Mouse (Mus musculus): ENCODE results near the gene Tnfaip3.

DNA sequence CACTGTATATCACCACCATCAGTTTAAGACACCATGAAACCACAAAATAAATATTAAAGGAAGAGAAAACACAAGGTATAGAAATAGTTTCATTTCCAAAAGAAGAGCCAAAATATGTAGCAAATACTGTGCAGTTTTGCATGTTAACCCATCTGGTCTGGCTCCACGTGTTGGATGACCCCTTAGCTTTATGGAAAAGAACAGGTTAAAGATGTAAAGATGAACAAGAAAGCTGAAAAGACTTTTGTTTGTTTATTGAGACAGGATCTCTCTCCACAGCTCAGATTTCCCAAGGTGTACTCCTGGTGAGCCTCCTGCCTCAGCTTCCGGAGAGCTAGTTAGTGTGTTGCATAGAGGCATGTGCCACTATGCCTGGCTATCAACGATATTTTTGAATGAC, 29.9 kb downstream of the Tnfaip3 start:
- TF ChIP-seq CTCF (IDR thresholded peaks at IDR 0.05; ENCODE audit: low read depth) (no peak), EP300 (IDR thresholded peaks at IDR 0.05; ENCODE audit: low read depth) (no peak)

Data from liver, postnatal 0 days (tissue).